Mouse (Mus musculus) left cerebral cortex, postnatal 4 days (tissue): Measurements from ENCODE around the gene Arhgef7. TPM values are rescaled to one million over a fixed set of nuclear protein-coding genes. Genes with fewer than 3 reads are reported as not detected.
"Not testable (repeated sequence)": the region's sequence is repeated elsewhere in the genome, so short reads cannot be mapped to it uniquely, and the experiment has no call there.

Experiments used
- DNase-seq: peaks from one replicate; pipeline ENCODE4 v3.0.0-alpha.2; 2022
- intact Hi-C: fragments of 180-260 bp; cut with DNase I; formaldehyde crosslinking; loops from one replicate; pipeline ENCODE4 v1.15.1; 2025
- total RNA-seq, 2 experiments: library from RNA; stranded (reverse); gene quantifications; 2 replicates each; pipeline ENCODE4 v1.2.3; 2021

Gene Arhgef7
- total RNA-seq, 2 experiments from 2014 or later = 215 to 219 TPM

DNA sequence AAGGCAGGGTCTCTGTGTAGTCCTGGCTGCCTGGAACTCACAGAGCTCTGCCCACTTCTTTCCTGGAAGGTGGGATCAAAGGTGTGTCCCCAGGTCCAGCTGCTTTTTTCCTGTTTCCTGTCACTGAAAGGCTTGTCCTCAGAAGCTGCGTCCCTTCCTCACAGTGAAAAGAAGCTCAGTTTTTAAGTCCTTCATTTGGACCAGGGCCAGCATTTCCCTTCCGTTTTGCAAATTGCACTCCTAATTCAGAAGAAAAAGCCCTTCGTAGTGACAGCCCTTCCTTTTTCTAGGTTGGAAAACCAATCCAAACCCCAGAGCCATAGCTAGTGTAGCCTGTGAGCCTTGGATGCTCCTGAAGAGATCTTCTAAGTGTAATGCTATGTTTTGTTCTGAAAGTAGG lies 99.8 kb downstream of the Arhgef7 start:
- intact Hi-C loops = loop anchor here (5.0 kb wide), 1 partner anchor 95 kb away; no protein-coding TSS in a partner anchor
- DNase-seq = no peak

DNA sequence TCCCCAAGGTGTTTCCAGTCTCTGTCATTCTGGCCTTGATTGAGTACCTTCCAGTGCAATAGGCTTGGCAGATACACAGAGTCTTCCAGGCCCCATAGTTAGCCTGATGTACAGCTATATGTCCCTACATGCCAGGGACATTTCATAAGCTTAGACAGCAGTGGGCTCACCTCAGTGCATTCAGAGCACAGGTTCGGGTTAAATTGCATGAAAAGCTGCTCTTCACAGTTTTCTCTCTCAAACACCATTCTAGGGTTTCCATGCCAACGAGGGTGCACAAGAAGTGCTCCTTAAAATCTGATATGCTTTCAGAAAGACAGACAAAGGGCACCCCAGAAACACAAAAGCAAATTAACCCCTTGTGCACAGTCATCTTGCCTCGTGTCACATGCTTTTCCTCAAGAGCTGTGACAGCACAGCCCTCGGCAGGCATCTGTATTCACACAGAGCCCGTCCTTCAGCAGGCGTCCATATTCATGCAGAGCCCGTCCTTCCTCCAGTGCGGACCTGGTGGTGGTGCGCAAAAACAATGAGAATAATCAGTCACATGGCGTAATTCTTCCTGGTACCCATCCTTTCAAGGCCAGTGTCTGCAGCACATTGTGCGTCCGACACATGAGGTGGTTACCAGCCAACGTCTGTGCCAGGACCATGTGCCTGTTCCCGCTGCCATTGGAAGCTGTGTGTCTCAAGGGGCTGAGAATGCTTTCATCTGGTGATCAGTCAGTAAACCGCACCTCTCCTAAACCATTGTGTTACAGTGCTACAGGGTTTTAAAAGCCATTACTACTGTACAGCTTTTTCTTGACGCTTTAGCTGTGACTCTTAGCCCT lies 102.9 kb downstream of the Arhgef7 start:
- intact Hi-C loops = no loop called here

GRCm38 (mm10) chr8:11831174-11831573 lies 103.7 kb downstream of the Arhgef7 start:
- DNase-seq = no peak
- intact Hi-C loops = no loop called here

More for the DNA sequence above, 102.9 kb downstream of the Arhgef7 start:
- DNase-seq = no peak

DNA sequence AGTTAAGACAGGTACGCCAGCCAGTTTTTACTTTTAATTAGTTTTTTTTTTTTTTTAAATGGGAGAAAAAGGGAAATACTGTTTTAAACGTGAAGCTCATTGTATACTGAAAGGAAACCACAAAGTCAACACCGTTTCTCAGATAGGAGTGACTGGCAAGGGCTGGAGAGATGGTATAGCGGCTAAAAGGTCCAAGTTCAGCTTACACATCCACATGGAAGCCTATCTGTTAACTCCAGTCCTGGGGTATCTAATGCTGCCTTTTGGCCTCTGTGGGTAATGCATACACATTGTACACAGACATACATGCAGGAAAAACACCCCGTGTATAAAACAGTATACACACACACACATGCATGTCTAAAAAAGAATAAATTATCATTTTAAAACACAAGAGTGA lies 104.4 kb downstream of the Arhgef7 start:
- DNase-seq = no peak
- intact Hi-C loops = no loop called here

- DNase-seq = no peak
- intact Hi-C loops = no loop called here
These were observed 105.6 kb downstream of the Arhgef7 start for GRCm38 (mm10) chr8:11833157-11833556.

DNA sequence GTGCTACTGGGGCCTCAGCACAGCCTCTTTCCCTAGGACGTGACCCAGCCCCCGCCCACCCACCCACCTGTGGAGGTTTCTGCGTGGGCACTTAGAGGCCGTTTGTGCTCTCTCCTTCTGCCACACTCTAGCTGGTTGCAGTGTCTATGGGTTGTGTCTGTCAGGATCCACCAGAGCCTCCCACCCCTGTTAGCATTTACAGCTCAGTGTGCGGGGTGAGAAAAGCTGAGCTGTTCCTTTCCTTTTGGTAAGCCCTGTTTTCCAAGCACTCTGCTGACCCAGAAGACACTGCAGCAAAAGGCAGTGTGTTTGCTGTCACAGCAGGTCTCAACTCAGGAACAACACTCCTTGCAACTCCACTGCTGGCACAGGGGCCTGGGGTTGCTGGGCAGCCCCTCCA lies 106.7 kb downstream of the Arhgef7 start:
- DNase-seq = no peak
- intact Hi-C loops = no loop called here

GRCm38 (mm10) chr8:11834691-11835090 lies 107.2 kb downstream of the Arhgef7 start:
- intact Hi-C loops = no loop called here
- no peak for DNase-seq

DNA sequence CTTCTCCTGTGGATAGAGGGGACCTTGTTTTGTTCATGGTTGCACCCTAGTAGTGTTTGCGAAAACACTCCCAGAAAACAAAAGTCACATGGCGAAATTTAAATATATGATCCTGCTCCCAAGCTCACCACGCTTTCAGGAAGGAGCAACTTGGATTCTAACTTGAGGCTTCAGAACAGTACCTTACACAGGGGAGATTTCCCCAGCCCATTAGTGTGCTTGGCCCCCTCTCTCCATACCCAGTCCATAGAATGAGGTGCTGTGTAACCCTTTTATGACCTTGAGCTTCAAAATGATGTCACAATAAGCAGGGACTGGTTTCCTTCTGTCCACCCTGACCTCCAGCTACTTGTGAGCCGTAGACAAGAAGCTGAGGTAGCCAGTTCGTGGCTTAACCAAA lies 112.7 kb downstream of the Arhgef7 start, which contains the start of gene Tex29:
TSS of gene Tex29 (plus strand) at position 301 of the 400 bp plus-strand sequence.
- DNase-seq = no peak
- intact Hi-C loops = no loop called here

GRCm38 (mm10) chr8:11841571-11841970 lies 114.0 kb downstream of the Arhgef7 start:
- intact Hi-C loops = no loop called here
- peak; percentile 68 for DNase-seq

GRCm38 (mm10) chr8:11842757-11843156 lies 115.2 kb downstream of the Arhgef7 start:
- intact Hi-C loops = no loop called here
- DNase-seq = no peak

DNA sequence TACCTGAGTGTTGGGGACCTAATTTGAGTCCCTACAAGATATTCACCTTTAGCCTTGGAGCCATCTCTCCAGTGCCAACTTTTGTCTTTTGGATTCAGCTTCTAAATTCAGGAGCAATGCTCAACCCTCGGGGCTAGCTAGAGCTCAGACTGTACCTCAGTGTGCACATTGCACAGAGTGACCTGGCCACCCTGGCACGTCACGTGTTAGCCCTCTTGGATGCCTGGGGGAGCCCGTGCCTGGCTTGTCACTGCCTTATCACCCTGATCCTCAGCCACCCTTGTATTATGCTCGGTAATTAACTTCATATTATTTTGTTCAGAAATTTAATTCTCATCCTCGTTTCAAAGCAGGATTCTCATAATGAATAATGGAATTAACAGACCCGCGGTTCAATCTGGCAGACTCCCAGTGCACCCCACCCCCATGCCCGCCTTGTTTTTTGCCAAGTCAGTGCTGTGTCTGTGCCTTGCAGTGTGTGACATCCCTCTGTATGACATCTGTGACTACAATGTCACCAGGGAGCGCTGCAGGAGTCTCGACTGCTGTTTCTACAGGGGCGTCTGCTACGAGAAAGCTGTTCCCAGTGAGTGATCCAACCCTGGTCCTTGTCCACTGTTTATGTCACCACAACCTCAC lies 116.3 kb downstream of the Arhgef7 start:
- DNase-seq = peak; percentile 71
- intact Hi-C loops = no loop called here

- DNase-seq = no peak
- intact Hi-C loops = no loop called here
These were observed 116.8 kb downstream of the Arhgef7 start for GRCm38 (mm10) chr8:11844316-11844685.

DNA sequence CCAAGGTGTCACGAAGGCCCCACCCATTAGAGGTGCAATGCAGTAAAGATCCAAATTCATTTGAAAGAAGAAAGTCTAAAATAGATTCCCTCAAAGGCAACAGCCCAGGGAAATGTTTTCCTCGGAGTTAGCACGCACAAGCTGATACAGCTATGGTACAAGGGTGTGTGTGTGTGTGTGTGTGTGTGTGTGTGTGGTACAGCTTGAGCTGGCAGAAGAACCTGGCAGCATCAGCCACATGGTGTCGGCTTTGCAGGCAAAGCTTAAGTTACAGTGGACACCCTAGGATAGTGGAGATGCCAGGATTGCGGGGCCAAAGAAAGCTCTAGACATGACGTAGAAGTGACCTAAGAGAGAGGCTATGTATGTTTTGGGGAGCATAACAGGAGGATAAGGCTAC lies 119.3 kb downstream of the Arhgef7 start:
- intact Hi-C loops = no loop called here
- peak; percentile 25 for DNase-seq

GRCm38 (mm10) chr8:11867832-11868231 lies 140.3 kb downstream of the Arhgef7 start:
- no peak for DNase-seq
- intact Hi-C loops = no loop called here

DNA sequence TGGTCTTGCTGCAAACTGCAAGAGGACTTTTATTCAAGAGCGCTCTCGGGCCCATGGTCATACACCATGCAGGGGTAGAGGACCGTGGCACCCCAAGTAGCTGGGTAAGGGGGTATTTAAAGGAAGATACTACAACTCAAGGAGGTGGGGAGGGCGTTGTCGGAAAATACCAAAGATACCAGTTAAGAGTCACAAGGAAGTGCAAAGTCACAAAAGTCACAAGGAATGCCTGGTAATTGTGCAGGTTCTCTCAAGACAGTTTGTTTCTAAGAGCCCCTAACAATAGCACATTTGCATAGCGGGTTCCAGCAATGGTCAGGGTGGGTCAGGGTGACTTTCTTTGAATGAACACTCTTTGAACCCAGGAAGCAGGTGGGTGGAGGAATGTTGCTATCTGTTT lies 146.7 kb downstream of the Arhgef7 start:
- DNase-seq, intact Hi-C loops: not testable (repeated sequence)

DNA sequence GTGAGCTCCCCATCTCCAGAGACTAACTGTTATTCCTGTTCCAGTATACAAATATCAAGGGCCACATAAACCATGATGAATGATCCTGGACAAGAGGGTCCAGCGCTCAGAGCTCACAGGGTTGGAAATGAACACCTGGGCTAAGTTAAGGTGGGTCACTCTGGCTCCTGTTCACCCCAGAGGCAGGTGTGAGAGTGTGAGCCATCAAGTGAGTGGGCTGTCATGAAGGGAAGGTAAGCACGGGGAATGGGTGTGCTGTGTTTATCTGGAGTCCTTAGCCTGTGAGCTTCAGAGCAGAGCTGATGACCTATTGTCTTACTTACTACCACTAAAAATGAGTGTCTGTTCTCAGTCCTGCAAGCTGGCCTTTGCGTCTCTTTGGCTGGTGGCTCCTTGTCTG lies 157.1 kb downstream of the Arhgef7 start:
- intact Hi-C loops = no loop called here
- no peak for DNase-seq

Other genes with a start within 250 kb of the Arhgef7 start
- under 1 TPM; 0.34 to 0.36 TPM for gene Rab20, start 249.0 kb upstream of the Arhgef7 start, total RNA-seq
- 10 to 100 TPM; 62.9 to 68.7 TPM for gene Naxd, start 230.2 kb upstream of the Arhgef7 start, total RNA-seq
- 10 to 100 TPM; 33.4 to 37.2 TPM for gene Cars2, start 176.9 kb upstream of the Arhgef7 start, total RNA-seq
- 10 to 100 TPM; 61.3 to 65.7 TPM for gene Ing1, start 172.2 kb upstream of the Arhgef7 start, total RNA-seq
- gene Ankrd10, start 92.0 kb upstream of the Arhgef7 start, total RNA-seq = 100 to 1,000 TPM in 1 of 2 experiments, 10 to 100 TPM in 1; 92.2 to 100 TPM
- not detected for gene 1700016D06Rik, start 26.7 kb upstream of the Arhgef7 start, total RNA-seq
- not detected for gene Tex29, start 112.8 kb downstream of the Arhgef7 start, total RNA-seq